Mouse (Mus musculus) gastrocnemius, postnatal 14 days (tissue): ENCODE measurements around the gene Foxd4. TPM values are rescaled to one million over a fixed set of nuclear protein-coding genes. Genes with fewer than 3 reads are reported as not detected.
"Not testable (repeated sequence)": the region's sequence is repeated elsewhere in the genome, so short reads cannot be mapped to it uniquely, and the experiment has no call there.

Source experiments
- DNase-seq: peaks from one replicate; pipeline ENCODE4 v3.0.0; 2021; ENCODE audit warnings: mixed read lengths
- intact Hi-C: fragments of 180-260 bp; cut with DNase I; formaldehyde crosslinking; loops from one replicate; pipeline ENCODE4 v1.15.1; 2025; ENCODE audit warnings: low total_unique reads
- microRNA-seq, 2 experiments: library from miRNA; unstranded; fragments of <30 nt; microRNA quantifications; one replicate each; pipeline ENCODE4 v1.2.0; 2021
- total RNA-seq, 2 experiments: library from RNA; stranded (reverse); gene quantifications; 2 replicates each; pipeline ENCODE4 v1.2.3; 2021

Foxd4 gene
- total RNA-seq, 2 experiments from 2014 or later, result not detected

DNA sequence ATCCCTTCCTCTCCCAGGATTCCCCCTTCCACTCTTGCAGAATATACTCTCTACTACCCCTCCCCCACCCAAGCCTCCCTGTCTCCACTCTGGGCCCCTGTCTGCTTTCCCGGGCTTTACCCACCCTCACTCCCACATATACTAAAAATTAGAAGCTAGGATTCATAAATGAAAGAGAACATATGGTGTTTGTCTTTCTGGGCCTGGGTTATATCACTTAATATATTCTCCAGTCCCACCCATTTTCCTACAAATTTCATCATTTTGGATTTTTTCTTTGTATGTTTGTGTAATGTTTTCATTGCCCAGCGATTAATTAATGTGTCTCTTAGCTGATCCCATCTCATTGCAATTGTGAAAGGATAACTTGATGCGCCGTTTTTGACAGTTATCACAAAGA is 19.8 kb downstream of the Foxd4 start:
- no peak for DNase-seq
- intact Hi-C loops, result no loop called here

DNA sequence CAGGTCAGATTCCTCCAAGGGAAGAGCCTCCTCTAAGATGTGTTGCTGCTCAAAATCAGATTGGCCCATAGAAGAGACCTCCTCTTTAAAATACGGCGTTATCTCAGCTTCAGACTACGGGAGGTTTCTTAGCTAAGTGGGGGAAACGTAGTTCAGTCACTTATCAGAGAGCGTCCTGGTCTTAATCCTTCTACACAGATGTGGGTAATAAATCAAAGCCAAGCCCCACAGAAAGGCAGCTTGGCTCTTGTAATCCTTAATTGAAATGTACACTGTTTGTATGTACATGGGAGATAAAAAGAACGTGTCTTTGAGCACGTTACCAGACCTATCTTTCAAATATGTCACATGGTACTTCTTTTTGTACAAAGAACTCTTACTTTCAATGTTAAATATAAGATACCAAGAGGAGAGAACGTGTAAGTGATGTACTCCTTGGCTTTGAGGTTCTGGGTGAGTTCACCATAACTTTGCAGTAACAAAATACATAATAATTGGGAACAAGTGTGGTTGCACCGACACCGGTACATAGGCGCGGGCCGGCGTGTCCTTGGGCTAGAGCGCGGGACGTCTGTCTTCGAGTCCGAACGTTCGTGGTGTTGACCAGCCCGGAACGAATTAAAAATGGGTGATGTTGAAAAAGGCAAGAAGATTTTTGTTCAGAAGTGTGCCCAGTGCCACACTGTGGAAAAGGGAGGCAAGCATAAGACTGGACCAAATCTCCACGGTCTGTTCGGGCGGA is 25.7 kb downstream of the Foxd4 start, which contains the start of gene Gm10053:
Gene Gm10053, plus strand, starts transcription at position 558 of the 742 bp plus-strand sequence.
- DNase-seq, intact Hi-C loops: not testable (repeated sequence)

DNA sequence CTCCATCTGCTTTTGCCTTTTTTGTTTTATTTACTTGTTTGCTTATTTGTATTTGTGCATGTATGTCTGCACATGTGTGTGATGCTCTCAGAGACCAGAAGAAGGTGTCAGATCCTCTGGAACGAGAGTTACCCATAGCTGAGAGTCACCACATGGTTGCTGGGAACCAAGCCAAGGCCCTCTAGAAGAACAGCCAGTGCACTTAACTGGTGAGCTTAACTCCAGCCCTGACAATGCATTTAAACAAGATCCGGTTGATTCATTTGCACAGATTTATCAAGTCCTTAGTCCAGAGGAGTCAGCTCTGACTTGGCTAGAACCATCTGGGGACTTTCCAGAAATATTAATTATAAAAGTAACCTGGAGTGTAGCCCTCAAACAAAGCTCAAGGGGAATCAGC is 27.1 kb downstream of the Foxd4 start:
- no peak for DNase-seq
- intact Hi-C loops, result loop anchor here (5.0 kb wide), 3 partner anchors 172 to 567 kb away; no protein-coding TSS in a partner anchor

DNA sequence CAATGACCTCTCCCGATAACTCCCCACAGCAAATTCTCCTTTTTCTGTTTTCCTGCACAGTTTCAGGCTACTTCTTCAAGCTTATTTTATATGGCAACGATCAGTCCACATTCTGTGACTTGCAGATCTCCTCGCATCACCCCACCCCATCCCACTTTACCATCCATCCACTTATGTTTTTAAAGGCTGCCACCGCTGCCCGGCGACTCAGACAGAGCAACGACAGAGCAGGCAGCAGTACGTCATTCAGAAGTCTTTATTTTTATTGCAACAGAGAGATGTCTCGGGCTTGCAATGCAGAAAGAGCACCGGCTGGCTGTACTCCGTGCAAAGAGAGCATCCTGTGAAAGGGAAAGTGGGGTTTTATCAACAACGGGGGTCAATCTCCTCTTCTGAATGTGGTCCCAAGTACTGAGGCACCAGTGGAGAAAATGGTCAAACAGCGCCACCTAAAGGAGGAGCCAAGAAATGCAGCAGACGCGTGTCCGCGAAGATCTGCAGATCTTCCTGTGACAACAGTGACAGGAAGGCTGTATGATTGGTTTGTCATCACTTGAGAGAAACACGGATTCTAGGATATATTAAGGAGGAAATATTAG is 29.9 kb downstream of the Foxd4 start:
- intact Hi-C loops, result loop anchor here (5.0 kb wide), 3 partner anchors 169 to 564 kb away; no protein-coding TSS in a partner anchor

DNA sequence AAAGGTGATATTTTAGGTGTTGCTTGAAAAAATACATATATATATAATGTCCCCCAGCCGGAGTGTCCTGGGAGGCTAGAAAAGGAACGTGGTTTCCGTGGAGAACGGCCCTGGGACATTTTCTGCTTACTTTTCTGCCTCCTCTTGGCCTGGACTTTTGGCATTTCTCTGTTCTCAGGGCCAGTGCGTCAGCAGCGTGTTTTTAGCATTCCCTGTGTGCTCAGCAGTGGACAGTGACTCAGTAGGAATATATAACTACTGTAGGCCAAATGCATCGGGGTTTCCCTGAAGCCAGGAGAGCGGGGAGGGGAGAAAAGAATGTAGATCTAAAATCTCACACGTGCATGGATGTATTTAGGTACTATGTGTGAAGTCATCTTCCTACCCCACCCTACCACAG is 35.6 kb downstream of the Foxd4 start:
- no peak for DNase-seq
- intact Hi-C loops, result no loop called here

More for the DNA sequence above, 29.9 kb downstream of the Foxd4 start:
- DNase-seq, result peak; percentile 53

DNA sequence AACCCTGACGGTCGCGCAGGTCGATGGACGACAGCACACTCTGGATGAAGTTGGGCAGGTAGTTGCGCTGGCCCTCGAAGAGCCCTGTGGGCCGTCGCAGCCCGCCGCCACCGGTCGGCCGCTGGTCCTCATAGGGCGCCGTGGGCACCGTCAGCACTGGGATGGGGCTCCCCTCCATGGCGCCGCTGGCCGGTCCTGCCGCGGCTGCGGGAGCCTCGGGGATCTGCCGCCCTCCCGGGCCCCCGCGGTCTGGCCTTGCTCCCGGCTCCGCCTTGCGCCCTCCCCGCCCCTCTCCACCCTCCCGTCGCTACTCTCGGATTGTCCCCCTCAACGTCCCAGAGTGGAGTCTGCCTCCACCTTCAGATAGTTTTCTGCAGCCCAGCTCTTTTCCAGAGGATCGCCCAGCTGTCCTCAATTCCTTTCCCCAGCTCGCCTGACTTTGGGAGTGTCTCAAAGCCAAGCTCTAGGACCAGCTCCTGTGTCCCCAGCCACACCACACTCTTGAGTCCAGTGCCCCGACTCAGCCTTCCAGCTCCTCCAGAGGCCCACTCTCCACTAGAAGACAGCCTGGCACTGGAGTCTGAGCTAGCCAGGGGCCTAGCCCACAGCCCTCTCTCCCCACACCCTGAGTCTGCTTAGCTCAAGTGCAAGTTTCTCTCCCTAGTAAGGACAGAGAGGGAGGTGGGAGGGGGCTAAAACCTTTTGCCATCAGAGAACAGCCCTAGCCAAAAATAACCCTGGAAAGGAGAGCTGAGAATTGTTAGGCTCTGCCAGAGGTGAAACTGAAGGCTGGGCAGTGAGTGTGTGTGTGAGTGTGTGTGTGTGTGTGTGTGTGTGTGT is 39.2 kb downstream of the Foxd4 start, which contains the start of gene Pgm5:
Gene Pgm5, minus strand, starts transcription at position 244 of the 840 bp plus-strand sequence.
- DNase-seq, result peak; percentile 64
- intact Hi-C loops, result no loop called here

DNA sequence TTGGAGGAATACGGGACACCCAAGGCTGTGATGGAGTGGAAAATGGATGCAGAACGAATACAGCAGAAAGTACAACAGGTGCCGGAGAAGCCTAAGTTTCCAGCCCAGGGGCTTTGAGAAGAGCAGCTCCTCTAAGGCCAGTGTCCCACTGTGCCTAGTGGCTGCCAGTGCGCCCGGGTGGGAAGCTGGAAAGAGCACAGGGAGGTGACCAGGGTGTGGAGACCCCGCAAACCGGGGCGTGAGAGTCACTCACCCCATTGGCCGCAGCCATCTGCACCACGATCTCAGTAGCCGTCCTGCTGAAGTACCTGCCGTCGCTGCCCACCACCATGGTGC is 39.8 kb downstream of the Foxd4 start:
- DNase-seq, result no peak
- intact Hi-C loops, result no loop called here

DNA sequence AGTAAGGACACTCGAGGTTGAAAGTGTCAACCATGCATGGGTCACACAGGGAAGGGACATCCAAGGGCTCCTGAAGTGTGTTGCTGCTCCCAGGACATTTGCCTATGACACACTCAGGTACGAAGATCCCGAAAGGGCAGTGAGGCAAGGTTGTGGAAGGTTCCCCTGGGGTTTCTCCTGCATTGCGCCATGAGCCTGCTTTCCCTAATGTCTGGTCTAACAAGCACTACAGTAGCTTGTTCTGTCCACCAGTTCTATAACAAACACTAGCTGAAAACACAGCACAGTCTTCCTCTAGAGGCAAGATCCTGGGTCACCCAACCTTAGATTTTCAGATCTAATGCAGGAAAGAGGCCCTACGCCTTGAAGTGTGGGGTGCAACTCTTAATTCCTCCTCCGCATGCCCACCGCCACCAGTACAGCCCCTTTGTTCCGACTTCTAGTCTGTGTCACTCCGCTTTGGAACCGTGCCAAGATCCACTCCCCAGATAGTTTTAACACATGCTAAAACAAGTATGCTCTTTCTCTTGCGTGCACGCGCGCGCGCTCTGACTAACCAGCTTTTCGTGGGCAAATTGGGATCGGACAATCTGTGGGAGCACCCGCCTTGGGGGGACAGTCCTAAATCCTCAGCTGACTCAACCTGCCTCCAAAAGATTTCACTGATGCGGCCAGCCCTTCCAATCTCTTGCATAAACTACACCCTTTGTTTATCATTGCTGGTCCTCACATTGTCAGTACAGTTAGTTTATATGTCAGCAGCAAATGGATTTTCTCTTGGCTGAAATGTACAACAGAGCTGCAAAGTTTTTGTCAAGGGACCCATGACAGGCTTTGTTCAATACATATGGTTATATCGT is 49.3 kb downstream of the Foxd4 start:
- intact Hi-C loops, result no loop called here
- DNase-seq, result peak; percentile 72

Small RNAs within 50 kb of the gene (microRNA-seq; reads per million reads assigned to microRNA genes)
- gene Mir3084-1, result 0 reads per million in 2 experiments

Other genes starting within 250 kb of the Foxd4 start
- gene Tmem252, start 227.2 kb downstream of the Foxd4 start, total RNA-seq, result under 1 TPM; 0.06 to 0.24 TPM
- gene Pgm5, start 39.3 kb downstream of the Foxd4 start, total RNA-seq, result 10 to 100 TPM; 15.8 to 24.1 TPM
- 100 to 1,000 TPM; 512 to 650 TPM for gene Gm10053, start 25.5 kb downstream of the Foxd4 start, total RNA-seq
- gene Cbwd1, start 60.4 kb upstream of the Foxd4 start, total RNA-seq, result 10 to 100 TPM; 10.4 to 11.0 TPM
- 1 to 10 TPM; 1.8 to 2.6 TPM for gene Dock8, start 98.3 kb upstream of the Foxd4 start, total RNA-seq